Mouse (Mus musculus): Measurements from ENCODE around the gene Dzip1. TPM values are rescaled to one million over a fixed set of nuclear protein-coding genes. Genes with fewer than 3 reads are reported as not detected.

The Dzip1 gene
- polyA plus RNA-seq, 1 experiment from 2014 or later = 20.7 TPM

DNA sequence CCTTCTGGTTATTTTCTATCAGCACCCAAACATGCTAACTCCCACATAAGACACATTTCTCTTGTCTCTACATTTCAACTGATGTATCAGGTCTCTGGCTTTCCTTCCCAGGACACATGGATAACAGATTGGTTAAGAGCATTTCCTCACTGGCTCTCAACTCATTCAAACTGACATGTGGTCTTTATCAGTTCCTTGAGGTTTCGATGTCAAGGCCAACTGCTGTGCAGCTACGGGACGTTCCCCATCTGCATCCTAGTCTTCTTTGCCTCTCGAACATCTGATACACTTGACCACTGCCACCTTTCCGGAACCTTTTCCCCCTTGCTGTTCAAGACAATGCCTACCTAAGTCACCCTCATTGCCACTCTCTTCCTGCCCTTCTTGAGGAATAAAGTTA is 11.6 kb downstream of the Dzip1 start:
- DNase-seq (ENCODE audit: low spot score) = no peak
- Histone ChIP-seq H3K36me3 (peaks cover 84% of the 10 kb centered on the region), H3K27me3 (ENCODE audit: low read depth, poor library complexity, severe bottlenecking) (no peaks in the 10 kb centered on the region), H3K27ac (no peak overlapping the region), H3K4me1 (no peaks in the 10 kb centered on the region), H3K9me3 (replicated peaks) (no peaks in the 10 kb centered on the region), H3K4me3 (no peak overlapping the region)
- 81% methylated on average over 5 of the region's 5 CpGs for WGBS

DNA sequence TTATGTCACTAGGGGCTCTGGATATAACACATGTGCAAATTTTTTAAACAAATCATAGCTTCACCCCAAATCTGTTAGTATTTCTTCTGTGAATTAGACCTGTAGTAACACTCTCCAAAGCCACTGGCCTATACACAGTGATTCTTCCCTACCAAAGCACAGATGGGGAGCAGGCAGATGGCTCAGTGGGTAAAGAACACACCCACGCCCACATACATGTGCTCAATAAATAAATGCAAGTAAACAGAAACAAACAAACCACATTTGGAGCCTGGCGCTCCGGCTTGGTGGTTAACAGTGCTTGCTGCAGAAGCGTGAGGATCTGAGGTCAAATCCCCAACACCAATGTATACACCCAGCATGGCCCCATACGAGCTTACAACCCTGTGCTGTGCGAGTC is 13.7 kb downstream of the Dzip1 start:
- no peak for DNase-seq (ENCODE audit: low spot score)
- Histone ChIP-seq H3K4me3 (no peak overlapping the region), H3K27ac (no peak overlapping the region), H3K9me3 (replicated peaks) (no peaks in the 10 kb centered on the region), H3K4me1 (no peaks in the 10 kb centered on the region), H3K27me3 (ENCODE audit: low read depth, poor library complexity, severe bottlenecking) (no peaks in the 10 kb centered on the region), H3K36me3 (peaks cover 86% of the 10 kb centered on the region)
- WGBS = 87% methylated on average over 6 of the region's 6 CpGs

DNA sequence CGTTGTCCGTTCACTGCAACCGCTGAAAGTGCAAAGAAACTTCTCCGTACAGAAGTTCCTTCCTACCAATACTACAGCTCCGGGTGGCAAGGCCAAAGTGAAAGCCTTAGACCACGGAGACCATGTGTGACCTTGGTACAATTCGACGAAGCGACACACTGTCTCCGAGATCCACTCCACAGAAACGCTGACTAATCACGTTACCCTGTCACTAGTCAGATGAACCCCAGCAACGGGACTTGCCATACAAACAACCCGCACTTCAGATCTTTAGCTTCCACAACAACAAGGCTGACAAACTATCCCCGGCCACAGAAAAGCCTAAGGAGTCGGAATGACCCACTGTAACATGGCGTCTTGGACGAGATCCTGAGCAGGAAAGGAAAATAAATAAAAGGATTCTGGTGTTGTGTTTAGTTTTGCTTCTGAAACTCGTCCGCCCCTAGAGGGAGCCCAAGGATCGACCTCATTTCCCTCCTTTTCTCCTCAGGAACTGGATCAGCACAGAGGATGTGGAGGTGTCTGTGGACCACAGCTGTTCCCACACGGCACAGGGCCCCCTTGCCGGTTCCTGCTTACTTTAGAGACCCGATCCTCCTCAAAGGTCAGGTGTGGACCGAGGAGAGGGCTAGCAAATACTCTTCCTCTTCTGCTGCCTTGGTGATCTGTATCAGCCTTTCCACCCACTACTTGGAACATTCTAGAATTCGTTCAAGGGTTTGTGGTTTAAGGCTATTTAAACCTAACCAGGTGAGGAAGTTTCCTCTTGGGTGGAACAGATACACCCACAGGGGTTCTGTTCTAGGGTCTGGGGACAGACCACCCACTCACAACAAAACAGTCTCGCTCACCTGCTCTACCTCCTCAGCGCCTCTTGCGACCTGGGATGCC is 14.7 kb downstream of the Dzip1 start:
- Histone ChIP-seq H3K27me3 (ENCODE audit: low read depth, poor library complexity, severe bottlenecking) (no peaks in the 10 kb centered on the region), H3K27ac (no peak overlapping the region), H3K4me1 (no peaks in the 10 kb centered on the region), H3K4me3 (no peak overlapping the region), H3K9me3 (replicated peaks) (no peaks in the 10 kb centered on the region), H3K36me3 (peaks cover 89% of the 10 kb centered on the region)
- DNase-seq (ENCODE audit: low spot score) = peak; percentile 61
- WGBS = 69% methylated on average over 29 of the region's 29 CpGs

DNA sequence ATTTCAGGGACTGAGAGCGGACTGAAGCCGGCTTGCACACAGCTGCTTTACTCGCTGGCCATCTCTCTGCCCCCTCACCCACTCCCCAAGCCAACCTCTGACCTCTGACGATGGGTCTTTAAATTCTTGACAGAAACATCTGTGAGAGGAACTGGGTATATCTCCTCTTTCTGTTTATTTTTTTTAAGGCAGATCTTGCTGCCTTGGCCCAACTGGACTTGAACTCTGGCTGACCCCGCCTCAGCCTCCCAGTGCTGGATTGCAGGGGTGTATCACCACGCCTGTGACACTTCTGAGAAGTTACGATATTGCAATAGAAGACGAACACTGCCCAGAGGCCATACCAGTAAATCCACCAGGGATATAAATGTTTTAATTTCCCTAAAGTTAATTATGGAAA is 15.4 kb downstream of the Dzip1 start:
- no peak overlapping the region for H3K27ac ChIP-seq
- 81% methylated on average over 8 of the region's 8 CpGs for WGBS
- no peaks in the 10 kb centered on the region for H3K9me3 ChIP-seq (replicated peaks)
- H3K4me3 ChIP-seq = no peak overlapping the region
- H3K27me3 ChIP-seq (ENCODE audit: low read depth, poor library complexity, severe bottlenecking) = no peaks in the 10 kb centered on the region
- H3K36me3 ChIP-seq = peaks cover 93% of the 10 kb centered on the region
- no peak for DNase-seq (ENCODE audit: low spot score)
- H3K4me1 ChIP-seq = no peaks in the 10 kb centered on the region

DNA sequence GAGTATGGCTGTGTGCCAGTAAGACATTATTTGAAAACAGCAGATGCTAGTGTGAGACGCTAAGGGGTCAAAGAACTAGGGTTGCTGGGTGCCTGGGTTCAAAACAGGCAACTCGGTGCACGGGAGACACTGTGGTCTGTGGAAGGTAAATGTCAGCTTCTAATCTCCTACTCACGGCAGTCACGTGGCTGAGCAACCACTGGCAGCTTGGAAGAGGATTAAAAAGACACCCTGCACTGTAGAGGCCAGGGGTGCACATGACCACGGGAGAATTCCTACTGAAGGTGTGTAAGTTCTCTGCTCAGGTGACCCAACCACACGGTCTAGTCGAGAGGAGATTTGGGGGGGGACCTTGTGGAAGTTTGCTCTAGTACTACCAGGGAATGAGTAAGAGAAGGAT is 17.7 kb downstream of the Dzip1 start:
- Histone ChIP-seq H3K4me3 (no peak overlapping the region), H3K4me1 (peaks cover 10% of the 10 kb centered on the region), H3K27ac (no peak overlapping the region), H3K9me3 (replicated peaks) (no peaks in the 10 kb centered on the region), H3K36me3 (peaks cover 91% of the 10 kb centered on the region), H3K27me3 (ENCODE audit: low read depth, poor library complexity, severe bottlenecking) (no peaks in the 10 kb centered on the region)
- WGBS = 92% methylated on average over 8 of the region's 8 CpGs
- DNase-seq (ENCODE audit: low spot score) = no peak

DNA sequence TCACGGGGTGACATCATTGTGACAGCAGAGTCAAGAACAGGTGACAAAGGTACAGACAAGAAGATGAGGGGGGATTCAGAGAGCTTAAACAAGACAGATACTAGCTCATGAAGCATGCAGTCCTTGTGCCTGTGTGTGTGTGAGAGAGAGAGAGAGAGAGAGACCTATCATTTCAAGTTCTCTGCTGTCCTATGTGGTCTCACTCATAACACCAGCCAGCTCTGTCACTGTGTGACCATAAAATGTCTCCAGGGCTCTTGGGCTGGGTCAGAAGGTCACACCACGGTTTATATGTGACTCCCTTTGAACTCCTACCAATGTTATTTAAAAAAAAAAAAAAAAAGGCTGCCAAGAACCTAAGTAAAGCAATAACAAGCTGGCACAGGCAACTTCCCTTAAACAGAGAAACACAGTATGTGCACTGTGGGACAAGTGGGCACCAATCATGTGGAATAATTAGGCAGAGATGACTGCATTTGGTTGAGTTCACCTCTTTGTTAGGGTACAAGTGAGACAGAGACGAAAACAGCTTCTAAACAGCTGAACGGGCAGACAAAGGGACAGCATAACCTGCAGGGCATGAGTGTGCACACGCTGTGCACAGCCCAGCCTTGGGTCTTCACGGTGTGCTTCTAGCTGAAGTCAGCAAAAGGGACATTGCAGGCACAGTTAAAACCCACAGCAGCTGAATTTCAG is 21.2 kb downstream of the Dzip1 start:
- no peak for DNase-seq (ENCODE audit: low spot score)
- 64% methylated on average over 6 of the region's 6 CpGs for WGBS
- H3K9me3 ChIP-seq (replicated peaks) = no peaks in the 10 kb centered on the region
- peaks cover 10% of the 10 kb centered on the region for H3K4me1 ChIP-seq
- no peaks in the 10 kb centered on the region for H3K27me3 ChIP-seq (ENCODE audit: low read depth, poor library complexity, severe bottlenecking)
- H3K36me3 ChIP-seq = peaks cover 92% of the 10 kb centered on the region
- H3K4me3 ChIP-seq = no peak overlapping the region
- peak overlapping the region; percentile 32; the same call in 1 of the 2 replicates for H3K27ac ChIP-seq

DNA sequence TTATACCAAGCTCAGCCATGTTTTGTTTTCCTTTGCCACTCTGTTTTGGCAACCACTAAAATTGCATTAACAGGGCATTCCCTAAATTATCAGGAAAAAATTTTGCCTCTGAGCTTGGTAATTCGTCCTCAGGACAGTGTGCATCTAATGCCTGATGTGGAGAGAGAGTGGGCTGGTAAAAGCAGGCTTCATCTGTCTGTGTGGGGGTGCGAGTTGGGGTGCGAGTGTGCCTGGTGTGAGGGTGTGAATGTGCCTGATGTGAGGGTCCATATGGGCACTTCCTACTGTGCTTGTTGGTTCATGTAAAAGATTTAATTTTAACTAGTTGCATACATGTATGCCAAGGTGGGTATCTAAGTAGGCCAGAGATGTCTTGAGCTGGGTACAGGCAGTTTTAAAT is 21.9 kb downstream of the Dzip1 start:
- Histone ChIP-seq H3K4me3 (no peak overlapping the region), H3K27ac (no peak overlapping the region), H3K27me3 (ENCODE audit: low read depth, poor library complexity, severe bottlenecking) (no peaks in the 10 kb centered on the region), H3K9me3 (replicated peaks) (no peaks in the 10 kb centered on the region), H3K4me1 (peaks cover 10% of the 10 kb centered on the region), H3K36me3 (peaks cover 92% of the 10 kb centered on the region)
- DNase-seq (ENCODE audit: low spot score) = no peak
- 87% methylated on average over 3 of the region's 3 CpGs for WGBS

DNA sequence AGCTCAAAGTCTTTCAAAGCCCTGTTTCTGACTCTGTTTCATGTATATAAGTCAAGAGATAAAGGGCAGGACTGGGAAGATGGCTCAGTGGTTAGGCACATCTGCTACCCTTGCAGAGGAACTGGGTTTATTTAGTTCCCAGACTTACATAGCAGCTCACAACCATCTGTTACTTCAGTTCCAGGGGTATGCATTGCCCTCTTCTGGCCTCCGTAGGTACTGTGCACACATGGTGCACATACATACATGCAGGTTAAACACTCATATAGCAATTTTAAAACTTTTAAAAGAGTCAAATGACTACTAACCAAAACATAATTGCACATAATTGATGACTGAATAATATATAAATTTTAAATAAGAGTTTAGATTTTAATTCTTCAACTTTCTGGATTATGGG is 24.3 kb downstream of the Dzip1 start:
- peaks cover 10% of the 10 kb centered on the region for H3K4me1 ChIP-seq
- H3K27ac ChIP-seq = no peak overlapping the region
- no peaks in the 10 kb centered on the region for H3K27me3 ChIP-seq (ENCODE audit: low read depth, poor library complexity, severe bottlenecking)
- DNase-seq (ENCODE audit: low spot score) = no peak
- H3K9me3 ChIP-seq (replicated peaks) = no peaks in the 10 kb centered on the region
- 100% methylated on average over 1 of the region's 1 CpGs for WGBS
- H3K4me3 ChIP-seq = no peak overlapping the region
- peaks cover 85% of the 10 kb centered on the region for H3K36me3 ChIP-seq

DNA sequence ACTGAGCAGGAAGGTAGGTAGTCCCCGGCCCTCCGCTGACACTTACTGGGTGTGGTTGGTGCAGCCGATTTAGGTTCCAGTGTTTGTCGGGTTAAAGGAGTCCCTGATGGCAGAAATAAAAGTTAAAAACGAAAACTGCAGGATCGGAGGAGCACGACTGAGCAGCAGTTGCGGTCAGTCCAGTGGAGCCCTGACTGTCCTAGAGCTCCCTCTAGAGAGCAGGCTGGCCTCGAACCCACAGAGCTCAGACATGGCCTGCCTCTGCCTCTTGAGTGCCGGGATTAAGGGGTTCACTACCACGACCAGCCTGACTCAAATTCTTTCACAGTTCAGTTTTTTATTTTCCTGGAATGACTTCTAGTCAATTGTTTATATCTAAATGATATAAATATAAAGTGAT is 25.3 kb downstream of the Dzip1 start:
- Histone ChIP-seq H3K27me3 (ENCODE audit: low read depth, poor library complexity, severe bottlenecking) (no peaks in the 10 kb centered on the region), H3K36me3 (peaks cover 85% of the 10 kb centered on the region)
- DNase-seq (ENCODE audit: low spot score) = no peak

DNA sequence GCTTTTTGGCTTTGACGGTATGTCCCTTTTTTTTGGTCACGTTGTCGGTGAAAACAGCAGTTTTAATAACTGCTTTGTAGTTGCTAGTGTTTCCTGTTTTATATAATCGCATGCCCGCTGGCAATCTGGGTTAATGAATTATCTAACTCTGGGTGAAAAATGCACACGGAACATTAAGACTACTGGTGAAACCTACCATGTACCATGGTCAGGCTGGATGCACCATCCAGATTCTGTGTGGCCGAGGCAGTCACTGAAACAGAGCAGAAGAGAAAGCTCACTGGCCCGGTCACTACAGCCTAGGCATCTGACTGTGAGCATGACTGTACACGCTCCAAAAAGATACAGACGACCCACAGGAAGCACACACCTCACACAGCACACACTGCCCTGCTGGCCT is 29.6 kb downstream of the Dzip1 start:
- H3K4me1 ChIP-seq = no peaks in the 10 kb centered on the region
- no peak overlapping the region for H3K4me3 ChIP-seq
- 94% methylated on average over 10 of the region's 10 CpGs for WGBS
- no peak overlapping the region for H3K27ac ChIP-seq
- DNase-seq (ENCODE audit: low spot score) = no peak
- H3K27me3 ChIP-seq (ENCODE audit: low read depth, poor library complexity, severe bottlenecking) = no peaks in the 10 kb centered on the region
- H3K9me3 ChIP-seq (replicated peaks) = no peaks in the 10 kb centered on the region
- peaks cover 86% of the 10 kb centered on the region for H3K36me3 ChIP-seq

More for the DNA sequence above, 25.3 kb downstream of the Dzip1 start:
- no peak overlapping the region for H3K27ac ChIP-seq
- H3K9me3 ChIP-seq (replicated peaks) = no peaks in the 10 kb centered on the region
- 86% methylated on average over 11 of the region's 11 CpGs for WGBS
- no peak overlapping the region for H3K4me3 ChIP-seq
- H3K4me1 ChIP-seq = peaks cover 10% of the 10 kb centered on the region

DNA sequence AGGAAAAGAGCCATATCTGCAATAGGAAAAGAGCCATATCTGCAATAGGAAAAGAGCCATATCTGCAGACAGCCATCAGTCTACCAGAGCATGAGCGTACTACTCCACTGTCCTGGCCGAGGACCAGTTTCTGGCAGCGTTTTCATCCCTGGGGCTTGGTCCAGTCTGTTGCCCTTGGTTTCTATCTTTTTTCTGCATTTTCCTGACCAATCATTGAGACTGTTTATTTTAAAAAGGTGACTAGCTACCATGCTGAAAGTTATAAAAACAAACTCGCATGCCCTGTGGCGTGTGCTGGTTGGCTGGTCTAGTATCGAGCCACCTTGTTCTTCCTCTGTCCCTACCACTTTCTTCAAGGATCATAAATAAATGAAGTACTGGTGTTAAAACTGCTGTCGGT is 30.0 kb downstream of the Dzip1 start:
- Histone ChIP-seq H3K4me1 (no peaks in the 10 kb centered on the region), H3K36me3 (peaks cover 81% of the 10 kb centered on the region), H3K27ac (no peak overlapping the region), H3K4me3 (no peak overlapping the region), H3K27me3 (ENCODE audit: low read depth, poor library complexity, severe bottlenecking) (no peaks in the 10 kb centered on the region), H3K9me3 (replicated peaks) (no peaks in the 10 kb centered on the region)
- no peak for DNase-seq (ENCODE audit: low spot score)
- 94% methylated on average over 7 of the region's 7 CpGs for WGBS

DNA sequence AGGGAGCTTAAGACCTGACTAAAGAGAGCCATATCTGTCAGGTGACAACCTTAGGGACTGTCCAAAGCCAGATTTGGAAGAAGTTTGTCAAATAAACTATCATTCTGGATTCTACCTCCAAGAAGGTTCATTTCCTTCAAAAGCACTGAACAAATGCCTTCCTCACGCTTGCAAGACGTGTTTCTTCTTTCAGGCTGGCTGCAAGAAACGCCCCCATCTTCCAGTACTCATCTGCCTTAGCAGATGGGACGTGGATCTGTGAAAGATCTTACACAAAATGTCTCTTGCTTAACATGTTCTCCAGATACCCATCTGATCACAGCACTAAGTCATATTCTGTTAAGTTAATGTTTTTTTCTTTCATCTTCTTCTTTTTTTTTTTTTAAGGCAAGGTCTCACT is 35.2 kb downstream of the Dzip1 start:
- Histone ChIP-seq H3K9me3 (replicated peaks) (no peaks in the 10 kb centered on the region), H3K4me3 (no peak overlapping the region), H3K27me3 (ENCODE audit: low read depth, poor library complexity, severe bottlenecking) (no peaks in the 10 kb centered on the region), H3K4me1 (no peaks in the 10 kb centered on the region), H3K27ac (no peak overlapping the region), H3K36me3 (peaks cover 82% of the 10 kb centered on the region)
- 87% methylated on average over 4 of the region's 4 CpGs for WGBS
- no peak for DNase-seq (ENCODE audit: low spot score)

DNA sequence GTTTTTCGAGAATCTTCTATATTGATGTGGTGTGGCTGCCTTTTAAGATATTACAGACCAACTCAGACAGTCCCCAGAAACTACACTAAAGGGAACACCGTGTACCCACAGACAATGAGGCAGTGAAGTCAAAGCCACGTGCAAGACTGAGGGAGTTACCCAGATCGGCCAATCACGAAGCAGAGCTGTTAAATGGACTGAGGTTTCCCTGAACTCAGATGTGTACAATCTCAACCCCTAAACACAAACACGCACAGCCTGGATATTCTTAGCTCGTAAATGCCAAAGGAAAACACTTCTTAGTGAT is 41.1 kb downstream of the Dzip1 start:
- no peak overlapping the region for H3K4me3 ChIP-seq
- 93% methylated on average over 7 of the region's 7 CpGs for WGBS
- no peaks in the 10 kb centered on the region for H3K9me3 ChIP-seq (replicated peaks)
- no peak overlapping the region for H3K27ac ChIP-seq
- H3K36me3 ChIP-seq = peaks cover 94% of the 10 kb centered on the region
- H3K4me1 ChIP-seq = no peaks in the 10 kb centered on the region
- no peaks in the 10 kb centered on the region for H3K27me3 ChIP-seq (ENCODE audit: low read depth, poor library complexity, severe bottlenecking)
- DNase-seq (ENCODE audit: low spot score) = no peak

Data from limb, embryonic 10.5 days (tissue).